In genomic region chrX:36047451-36047850, GRCm38 (mm10) we compare ENCODE assay signal across 16 mouse cellular contexts.
DNase-seq lines count a peak whose midpoint lies in the region; ATAC-seq lines count a peak whose summit lies in the region.
"Had no signal": no experiment of that assay in that cellular context is flagged by ENCODE, and none has a peak within 500 bp of the region (broad histone marks: within the 10 kb centered on the region; RNA-seq: fewer than 3 reads in every experiment).

No protein-coding gene starts in this region.

- ATAC-seq in embryonic facial prominence, embryonic 14.5 days (ENCODE audit: low read depth) = no peak
- ATAC-seq: inflammation-experienced regulatory T-cells, adult 6 months had no signal

- no peak overlapping the region for H3K4me3 ChIP-seq in embryonic facial prominence, embryonic 14.5 days (ENCODE audit: low read depth, low read length)
- H3K4me3 ChIP-seq in embryonic facial prominence, embryonic 10.5 days = no peak overlapping the region
- H3K4me3 ChIP-seq: erythroblast, embryonic 14.5 days; megakaryocyte, embryonic 14.5 days had no signal

- H3K36me3 ChIP-seq in embryonic facial prominence, embryonic 14.5 days (ENCODE audit: control insufficient read depth, insufficient read depth, low read length) = no peaks in the 10 kb centered on the region
- no peaks in the 10 kb centered on the region for H3K36me3 ChIP-seq in embryonic facial prominence, embryonic 10.5 days (replicated peaks)

- no peak overlapping the region for H3K4me2 ChIP-seq in embryonic facial prominence, embryonic 14.5 days (ENCODE audit: low read depth, low read length)

- no peaks in the 10 kb centered on the region for H3K27me3 ChIP-seq in embryonic facial prominence, embryonic 14.5 days (replicated peaks; ENCODE audit: control insufficient read depth, insufficient read depth, low read length)
- H3K27me3 ChIP-seq in embryonic facial prominence, embryonic 10.5 days (replicated peaks; ENCODE audit: low read depth, poor library complexity, severe bottlenecking) = no peaks in the 10 kb centered on the region

- no peaks in the 10 kb centered on the region for H3K4me1 ChIP-seq in embryonic facial prominence, embryonic 14.5 days (ENCODE audit: control insufficient read depth, insufficient read depth, low read length)
- H3K4me1 ChIP-seq in embryonic facial prominence, embryonic 10.5 days = no peaks in the 10 kb centered on the region

- no peak overlapping the region for H3K9ac ChIP-seq in embryonic facial prominence, embryonic 14.5 days (ENCODE audit: low read depth, low read length)

- H3K9me3 ChIP-seq in embryonic facial prominence, embryonic 14.5 days (ENCODE audit: control insufficient read depth, low read length) = no peaks in the 10 kb centered on the region
- no peaks in the 10 kb centered on the region for H3K9me3 ChIP-seq in embryonic facial prominence, embryonic 10.5 days
- H3K9me3 ChIP-seq: megakaryocyte, embryonic 14.5 days had no signal

- whole genome bisulfite sequencing in embryonic facial prominence, embryonic 14.5 days = 68% methylated on average over 1 of the region's 1 CpGs
- WGBS in embryonic facial prominence, embryonic 10.5 days = 93% methylated on average over 1 of the region's 1 CpGs

- DNase-seq in embryonic facial prominence, embryonic 14.5 days (ENCODE audit: low spot score) = peak; percentile 71
- DNase-seq in embryonic facial prominence, embryonic 10.5 days (ENCODE audit: low spot score) = no peak
- DNase-seq in left cerebral cortex, adult 9 months (ENCODE audit: low spot score in 2 of 2) = peak; percentile 1 to 11
- no peak for DNase-seq in left cerebral cortex, adult 11 months (ENCODE audit: low spot score)
- DNase-seq in NIH3T3 (ENCODE audit: low read depth) = peak; percentile 83
- peak; percentile 34 for DNase-seq in kidney, postnatal 10 days
- DNase-seq in cerebellum, postnatal 36 days = no peak
- no peak for DNase-seq in T-cell, adult 2 months (ENCODE audit: low spot score)
- DNase-seq: B cell, adult 2 months; cerebellum, postnatal 25 days; gastrocnemius, postnatal 36 days; left cerebral cortex, postnatal 4 days; thymus, postnatal 36 days had no signal

- no peak overlapping the region for H3K27ac ChIP-seq in embryonic facial prominence, embryonic 14.5 days (replicated peaks; ENCODE audit: low read depth, low read length)
- H3K27ac ChIP-seq in embryonic facial prominence, embryonic 10.5 days (replicated peaks) = no peak overlapping the region

Comparison
In these comparisons a context has a peak if more than half of its experiments do, and no peak if none do; other contexts are left out.
1. DNase-seq: peak in embryonic facial prominence, embryonic 14.5 days (single experiment), left cerebral cortex, adult 9 months (2 of 2), NIH3T3 (single experiment) and kidney, postnatal 10 days (single experiment); none in embryonic facial prominence, embryonic 10.5 days (single experiment), left cerebral cortex, adult 11 months (single experiment), cerebellum, postnatal 36 days (0 of 2) and T-cell, adult 2 months (single experiment).